Mouse (Mus musculus) lung, postnatal 0 days (tissue): ENCODE results near the gene 1600002K03Rik.

Experiments used
- CTCF ChIP-seq: IDR thresholded peaks from 2 replicates; pipeline ENCODE4 v1.5.1; 2016; ENCODE audit warnings: antibody characterized with exemption, mild to moderate bottlenecking
- EP300 ChIP-seq: IDR thresholded peaks from 2 replicates; pipeline ENCODE4 v1.6.1; 2016; ENCODE audit warnings: antibody characterized with exemption, mild to moderate bottlenecking, control low read depth

DNA sequence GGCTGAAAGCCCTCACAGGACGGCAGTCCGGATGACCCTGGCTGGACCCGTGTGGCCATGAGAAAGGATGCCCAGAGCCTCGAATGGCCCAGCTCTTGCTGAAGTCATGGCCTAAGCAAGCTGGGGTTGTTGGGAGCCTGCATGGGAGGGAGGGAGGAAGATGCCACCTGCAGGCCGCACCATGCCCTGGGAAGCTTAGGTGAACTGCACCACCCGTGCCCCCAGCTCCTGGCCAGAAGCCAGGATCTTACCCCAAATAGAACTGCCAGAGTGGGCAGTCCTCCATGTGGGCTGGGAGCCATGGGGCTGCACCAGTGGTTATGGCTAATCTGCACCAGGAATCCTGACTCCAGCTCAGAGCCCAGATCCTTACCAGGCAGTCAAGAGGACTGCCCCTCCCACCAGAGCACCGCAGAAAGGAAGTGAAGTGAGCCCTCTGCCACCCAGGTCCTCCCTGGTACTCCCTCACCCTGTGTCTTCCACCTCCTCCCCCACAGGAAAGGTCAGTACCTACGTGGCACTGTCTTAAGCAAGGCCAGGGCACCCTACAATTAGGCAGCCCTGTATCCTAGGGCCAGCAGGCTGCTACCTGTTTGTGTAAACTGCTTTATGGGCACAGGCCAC, 39.4 kb upstream of the 1600002K03Rik start:
- TF ChIP-seq CTCF (peak; percentile 32; the same call in 1 of the 2 replicates), EP300 (no peak)
